Mouse (Mus musculus): Measurements from ENCODE around the gene Twf2.
"Not testable (repeated sequence)": the region's sequence is repeated elsewhere in the genome, so short reads cannot be mapped to it uniquely, and the experiment has no call there.

Gene Twf2

DNA sequence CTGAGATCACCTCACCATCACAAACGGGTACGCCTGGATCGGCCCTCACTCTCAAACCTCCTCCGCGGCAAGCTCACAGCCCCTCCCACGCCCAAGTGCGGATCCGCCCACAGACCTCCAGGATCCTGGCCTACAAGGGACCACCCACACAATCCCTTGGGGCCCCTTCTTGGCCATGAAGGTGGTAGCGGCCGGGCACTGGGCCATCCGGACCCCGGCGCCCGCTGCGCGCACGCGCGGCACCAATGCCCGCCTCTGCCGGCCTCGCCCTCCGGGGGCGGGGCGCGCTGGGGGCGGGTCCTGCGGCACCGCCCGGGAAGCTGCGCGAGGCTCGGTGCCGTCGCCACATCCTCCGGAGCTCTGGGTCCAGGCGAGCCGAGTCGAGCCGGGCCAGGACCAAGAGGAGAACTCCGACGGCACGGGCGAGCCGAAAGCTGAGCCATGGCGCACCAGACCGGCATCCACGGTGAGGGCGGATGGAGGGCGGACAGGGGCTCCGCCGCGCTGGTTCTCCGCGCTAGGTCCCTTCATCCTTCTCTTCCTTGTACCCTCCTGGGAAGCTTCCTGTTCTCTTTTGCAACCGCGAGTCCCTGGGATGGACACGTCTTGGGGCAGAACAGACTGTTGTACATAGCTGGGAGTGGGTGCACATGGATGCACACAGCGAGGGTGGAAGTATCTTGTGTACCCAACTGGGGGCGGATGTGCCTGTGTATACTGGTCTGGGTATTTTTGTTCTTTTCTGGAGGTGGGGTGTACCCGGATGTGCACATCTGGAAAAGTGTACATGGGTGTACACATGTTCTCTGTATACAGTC is at the start of gene Twf2:
TSS of gene Twf2 (plus strand) at position 290 of the 818 bp plus-strand sequence.
- DNase-seq, result peak; percentile 89 to 93

DNA sequence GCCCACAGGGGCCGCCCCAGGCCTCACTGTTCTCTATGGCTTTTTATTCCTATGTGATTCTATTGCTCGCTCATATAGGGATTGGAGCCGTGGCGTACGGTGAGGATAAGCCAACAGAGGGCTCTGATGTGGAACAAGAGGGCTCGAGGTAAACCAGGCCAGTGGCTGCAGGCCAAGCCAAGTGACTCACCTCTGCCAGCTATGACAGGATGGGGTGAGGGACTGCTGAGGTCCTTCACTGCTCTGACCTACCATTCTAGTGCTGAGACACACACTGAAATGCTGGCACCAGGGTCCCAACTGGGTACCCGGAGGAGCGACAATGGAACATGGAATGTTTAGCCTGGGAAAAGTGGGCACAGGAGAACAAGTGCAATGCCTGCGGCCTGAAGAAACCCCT is 48.8 kb upstream of the Twf2 start:
- DNase-seq, result no peak

DNA sequence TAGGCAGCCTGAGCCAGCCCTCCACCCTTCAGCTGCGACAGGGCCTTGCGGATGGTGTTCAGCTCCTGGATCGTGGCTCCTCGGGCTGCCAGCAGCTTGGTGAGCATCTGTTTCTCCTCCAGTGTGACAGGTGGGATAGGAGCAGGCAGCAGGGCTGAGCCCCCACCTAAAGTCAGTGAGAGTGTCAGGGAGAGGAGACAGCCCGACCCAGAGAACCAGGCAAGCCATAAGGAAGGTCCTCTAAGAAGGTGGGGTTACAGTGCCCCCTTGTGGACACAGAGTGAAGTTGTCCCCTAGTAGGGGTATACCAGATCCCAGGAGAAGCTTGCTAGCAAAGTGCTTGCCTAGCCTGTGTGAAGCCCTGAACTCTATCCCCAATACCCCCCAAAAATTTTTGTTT is 46.5 kb upstream of the Twf2 start:
- DNase-seq, result peak; percentile 76 to 77

DNA sequence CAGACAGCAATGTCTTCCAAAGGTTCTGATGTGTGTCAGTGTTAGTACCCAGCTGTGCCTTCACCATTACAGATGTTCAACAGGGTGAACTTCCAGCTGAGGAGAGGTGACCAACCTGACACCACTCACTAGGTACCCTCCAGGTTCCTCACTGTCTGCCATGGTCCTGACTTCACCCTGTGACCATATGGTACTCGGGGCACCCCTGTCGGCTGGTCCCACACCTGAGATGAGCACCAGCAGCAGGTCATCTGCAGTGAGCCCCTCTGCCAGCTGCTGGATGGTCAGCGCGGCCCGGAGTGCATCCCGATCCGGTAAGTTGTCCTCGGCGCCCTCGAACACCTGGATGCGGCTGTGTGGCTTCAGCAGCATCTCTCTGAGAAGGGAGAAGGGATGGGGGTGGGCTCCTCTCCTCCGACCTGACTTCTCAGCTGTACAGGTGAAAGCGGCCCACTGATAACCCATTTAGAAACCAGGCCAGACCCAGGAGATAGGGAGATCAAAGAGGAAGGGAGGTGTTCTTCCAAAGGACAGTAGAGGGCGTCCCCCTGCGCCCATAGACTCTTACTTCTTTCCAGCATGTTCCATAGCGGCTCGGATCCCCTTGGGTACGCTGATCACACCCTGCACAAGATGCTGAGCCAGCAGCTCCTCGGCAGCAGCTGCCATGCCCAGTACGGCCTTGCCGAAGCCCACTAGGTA is 45.8 kb upstream of the Twf2 start:
- no peak for DNase-seq

DNA sequence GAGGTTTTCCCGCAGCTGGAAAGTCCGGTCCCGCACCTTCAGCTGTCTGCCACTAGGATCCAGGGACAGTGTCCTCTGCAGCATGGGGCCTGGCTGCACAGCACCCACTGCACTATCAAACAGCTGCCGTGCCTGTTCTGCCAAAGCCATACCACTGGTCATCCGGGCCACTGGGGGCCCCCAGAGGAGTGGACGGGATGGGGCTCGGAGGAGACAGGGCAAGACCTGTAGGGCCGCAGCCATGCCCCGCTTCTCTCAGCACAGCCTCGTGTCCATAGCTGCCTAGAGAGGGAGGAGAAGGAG is 45.3 kb upstream of the Twf2 start:
- DNase-seq, result no peak

DNA sequence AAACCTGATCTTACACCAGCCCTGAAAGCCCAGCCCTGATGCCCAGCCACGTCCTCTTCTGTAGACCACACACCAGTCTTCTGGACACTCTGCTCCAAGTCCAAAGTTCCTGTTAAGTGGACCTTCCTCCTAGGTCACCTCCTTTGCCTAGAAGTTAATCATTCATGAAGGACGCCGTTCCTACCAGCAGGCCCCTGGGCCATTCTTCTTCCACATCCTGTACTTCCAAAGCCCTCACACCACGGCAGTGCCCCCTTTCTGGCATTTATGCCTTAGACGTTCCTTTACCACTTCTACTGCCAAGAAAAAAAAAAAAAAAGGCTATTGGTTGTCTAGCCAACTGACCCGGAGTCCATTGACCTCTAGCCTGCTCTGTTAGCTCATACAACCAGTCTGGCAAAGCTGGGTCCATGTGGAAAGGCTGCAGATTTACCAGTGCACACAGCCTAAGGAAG is 44.8 kb upstream of the Twf2 start, which contains the start of gene Glyctk:
TSS of gene Glyctk (minus strand) at position 102 of the 455 bp plus-strand sequence.
- no peak for DNase-seq

DNA sequence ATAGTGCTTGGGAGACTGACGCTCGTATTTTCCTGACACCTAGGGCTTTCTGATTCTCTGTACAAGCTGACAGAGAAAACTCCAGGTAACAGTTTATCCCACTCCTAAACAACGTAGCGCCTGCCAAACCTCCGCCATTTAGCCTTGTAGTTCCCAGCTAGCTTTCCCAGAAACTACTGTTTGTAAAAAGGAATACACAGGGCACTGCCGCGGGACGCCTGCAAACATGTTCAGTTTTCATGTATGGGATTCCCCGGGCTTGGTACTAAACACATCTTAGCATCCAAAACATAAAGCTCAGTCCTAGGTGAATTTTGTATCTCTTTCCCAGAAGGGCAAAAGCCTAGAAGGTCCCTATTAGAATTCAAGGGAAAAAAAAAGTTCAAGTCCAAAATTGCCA is 43.7 kb upstream of the Twf2 start:
- DNase-seq, result no peak

DNA sequence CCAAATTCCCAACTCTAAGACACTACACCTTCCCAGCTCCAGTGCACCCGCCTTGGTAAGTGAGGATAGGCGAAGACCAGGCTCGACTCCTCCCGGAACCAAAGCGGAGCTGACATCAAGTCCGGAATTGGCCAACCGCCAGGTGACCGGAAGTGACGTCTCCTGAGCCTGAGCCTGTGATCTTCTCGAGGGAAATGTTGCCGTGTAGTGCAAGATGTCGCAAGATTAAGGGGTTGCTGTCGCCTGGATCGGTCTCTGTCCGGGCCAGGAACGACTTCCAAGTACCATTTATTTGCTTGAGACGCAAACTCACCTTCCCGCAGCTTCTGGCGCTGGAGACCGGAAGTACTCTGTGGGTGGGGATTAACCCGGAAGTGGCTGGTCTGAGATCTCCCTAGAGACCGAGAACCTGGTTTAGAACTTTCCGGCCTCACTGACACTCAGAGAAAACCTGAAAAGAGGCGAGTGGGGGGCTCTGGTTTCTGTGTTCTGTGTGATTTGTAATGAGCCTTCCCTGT is 43.1 kb upstream of the Twf2 start:
- DNase-seq, result peak; percentile 85 to 87

DNA sequence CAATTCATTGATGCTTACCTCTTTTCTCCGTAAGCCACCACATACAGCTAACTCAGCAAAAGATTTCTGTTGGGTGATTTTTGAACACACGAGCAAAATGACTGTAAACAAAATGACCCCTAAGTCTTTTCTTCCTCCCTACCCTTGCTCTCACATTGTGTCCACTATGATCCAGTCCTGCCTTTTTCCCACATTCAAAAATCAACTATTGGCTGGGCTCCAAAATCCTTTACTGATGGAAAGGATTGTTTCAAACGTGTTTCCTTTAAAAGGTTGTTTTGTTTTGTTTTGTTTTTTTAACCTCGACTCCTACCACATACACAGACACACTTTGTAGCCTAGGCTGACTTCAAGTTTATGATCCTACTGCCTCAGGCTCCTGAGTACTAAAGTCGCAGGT is 42.5 kb upstream of the Twf2 start:
- DNase-seq, result no peak

DNA sequence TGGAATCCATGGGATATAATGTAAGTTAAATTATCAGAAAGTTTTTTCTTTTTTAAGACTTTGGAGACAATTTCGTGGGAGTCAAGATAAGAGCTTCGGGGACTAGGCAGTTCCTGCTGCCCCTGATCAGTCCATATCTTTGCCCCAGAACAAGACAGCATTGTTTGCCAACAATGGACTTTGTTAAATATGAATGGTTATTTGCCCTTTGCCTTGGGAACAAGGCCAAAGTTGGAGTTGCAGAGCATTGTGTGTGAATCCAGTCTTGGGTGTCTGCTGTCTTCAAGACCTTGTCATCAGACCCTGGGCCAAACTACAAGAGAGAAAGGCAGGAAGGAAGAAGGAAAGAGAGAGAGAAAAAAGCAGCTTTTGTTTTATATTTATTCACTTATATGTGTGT is 36.2 kb upstream of the Twf2 start:
- no peak for DNase-seq

DNA sequence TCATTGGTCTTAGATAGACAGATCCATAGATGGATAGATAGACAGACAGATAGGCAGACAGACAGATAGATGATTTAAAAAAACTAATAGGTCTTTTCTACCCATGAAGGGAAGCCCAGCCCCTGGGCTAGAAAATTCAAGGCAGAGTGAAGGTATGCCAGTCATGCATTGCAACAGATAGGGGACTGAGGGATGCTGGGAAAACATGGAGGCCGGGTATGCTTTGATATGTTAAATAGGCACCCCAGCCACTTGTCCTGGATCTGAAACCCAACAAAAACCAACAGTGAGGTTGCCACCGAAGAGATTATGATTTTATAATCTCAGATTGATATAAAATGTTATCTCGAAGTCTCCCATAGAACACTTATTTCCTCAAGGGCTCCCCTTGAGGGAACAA is 35.7 kb upstream of the Twf2 start:
- no peak for DNase-seq

DNA sequence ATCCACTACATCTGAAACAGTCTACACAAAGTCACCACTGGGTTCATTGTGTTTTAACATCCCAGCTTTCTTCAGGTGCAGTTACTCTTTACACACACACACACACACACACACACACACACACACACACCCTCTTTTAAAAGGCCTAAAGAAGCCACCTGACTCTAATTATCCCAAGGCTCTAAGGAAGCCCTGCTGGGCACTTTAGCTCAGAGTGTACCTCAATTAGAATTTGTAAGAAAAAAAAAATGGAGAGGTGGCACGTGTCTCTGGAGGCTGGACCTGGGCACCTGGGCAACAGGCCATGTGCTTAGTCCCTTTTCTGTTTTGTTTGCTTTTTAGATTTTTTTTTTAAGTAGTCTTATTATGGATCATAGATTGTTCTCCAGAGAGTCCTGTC is 35.2 kb upstream of the Twf2 start:
- DNase-seq, result no peak

DNA sequence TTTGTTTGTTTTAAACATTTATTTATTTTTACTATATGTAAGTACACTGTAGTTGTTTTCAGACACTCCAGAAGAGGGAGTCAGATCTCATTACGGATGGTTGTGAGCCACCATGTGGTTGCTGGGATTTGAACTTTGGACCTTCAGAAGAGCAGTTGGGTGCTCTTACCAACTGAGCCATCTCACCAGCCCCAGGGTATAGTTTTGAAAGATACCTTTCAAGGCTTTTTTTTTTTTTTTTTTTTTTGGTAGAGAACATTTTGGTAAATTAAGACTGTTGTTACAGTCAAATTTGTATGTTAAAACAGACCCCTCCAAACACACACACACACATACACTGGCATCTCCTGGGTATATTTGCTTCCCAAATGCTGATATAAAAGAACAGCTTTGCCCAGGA is 33.9 kb upstream of the Twf2 start:
- not testable (repeated sequence) for DNase-seq

DNA sequence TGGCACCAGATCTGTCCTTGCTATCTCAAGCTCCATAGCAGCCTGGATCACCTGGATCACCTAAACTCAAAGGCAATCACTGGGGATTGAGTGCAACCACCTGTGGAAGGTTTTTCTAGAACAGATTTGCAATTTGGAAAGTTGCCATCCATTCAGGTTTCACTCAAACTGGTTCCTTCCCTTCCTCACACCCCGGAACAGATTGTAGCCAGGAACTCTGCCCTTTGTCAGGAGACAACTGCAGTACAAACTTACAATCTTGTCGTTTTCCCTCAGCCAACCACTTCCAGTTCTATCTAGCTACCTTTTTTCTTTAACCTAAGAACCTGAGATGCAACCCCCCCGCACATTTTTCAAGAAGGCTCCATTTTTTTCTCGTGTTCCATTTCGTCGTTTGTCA is 33.0 kb upstream of the Twf2 start:
- no peak for DNase-seq

DNA sequence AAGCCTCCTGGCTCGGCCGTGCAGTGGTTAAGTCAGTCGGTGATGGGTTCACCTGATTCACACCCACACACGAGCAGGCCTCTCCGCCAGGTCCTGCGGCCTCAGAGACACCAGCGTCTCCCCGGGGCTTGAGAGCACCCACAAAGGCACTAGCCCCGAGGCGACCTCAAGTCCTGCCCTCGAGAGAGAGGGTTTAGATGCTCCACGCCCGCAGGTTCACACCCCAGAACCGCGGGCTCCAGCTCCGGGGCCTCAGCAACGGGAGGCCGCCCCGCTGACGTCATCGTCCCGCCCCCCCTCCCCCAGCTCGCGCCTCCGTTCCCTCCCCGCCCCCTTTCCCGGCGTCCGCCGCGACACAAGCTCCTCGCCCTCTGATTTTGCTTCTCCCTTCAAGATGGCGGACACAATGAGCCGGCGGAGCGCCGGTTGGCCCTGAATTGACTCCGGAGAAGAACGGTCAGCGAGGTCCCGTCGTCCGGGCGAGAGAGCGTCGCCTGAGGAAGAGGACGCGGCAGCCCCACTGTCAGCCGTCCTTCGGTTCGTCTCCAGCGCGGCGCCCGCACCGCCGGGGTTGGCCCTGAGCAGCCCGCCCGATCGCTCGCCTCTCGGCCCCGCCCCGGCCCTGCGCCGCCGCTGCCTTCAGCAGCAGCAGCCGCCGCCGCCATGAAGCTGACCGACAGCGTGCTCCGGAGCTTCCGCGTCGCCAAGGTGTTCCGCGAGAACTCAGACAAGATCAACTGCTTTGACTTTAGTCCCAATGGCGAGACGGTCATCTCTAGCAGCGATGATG is 32.2 kb upstream of the Twf2 start, which contains the start of gene Wdr82:
TSS of gene Wdr82 (plus strand) at position 373 of the 790 bp plus-strand sequence.
- DNase-seq, result peak; percentile 90 to 91

DNA sequence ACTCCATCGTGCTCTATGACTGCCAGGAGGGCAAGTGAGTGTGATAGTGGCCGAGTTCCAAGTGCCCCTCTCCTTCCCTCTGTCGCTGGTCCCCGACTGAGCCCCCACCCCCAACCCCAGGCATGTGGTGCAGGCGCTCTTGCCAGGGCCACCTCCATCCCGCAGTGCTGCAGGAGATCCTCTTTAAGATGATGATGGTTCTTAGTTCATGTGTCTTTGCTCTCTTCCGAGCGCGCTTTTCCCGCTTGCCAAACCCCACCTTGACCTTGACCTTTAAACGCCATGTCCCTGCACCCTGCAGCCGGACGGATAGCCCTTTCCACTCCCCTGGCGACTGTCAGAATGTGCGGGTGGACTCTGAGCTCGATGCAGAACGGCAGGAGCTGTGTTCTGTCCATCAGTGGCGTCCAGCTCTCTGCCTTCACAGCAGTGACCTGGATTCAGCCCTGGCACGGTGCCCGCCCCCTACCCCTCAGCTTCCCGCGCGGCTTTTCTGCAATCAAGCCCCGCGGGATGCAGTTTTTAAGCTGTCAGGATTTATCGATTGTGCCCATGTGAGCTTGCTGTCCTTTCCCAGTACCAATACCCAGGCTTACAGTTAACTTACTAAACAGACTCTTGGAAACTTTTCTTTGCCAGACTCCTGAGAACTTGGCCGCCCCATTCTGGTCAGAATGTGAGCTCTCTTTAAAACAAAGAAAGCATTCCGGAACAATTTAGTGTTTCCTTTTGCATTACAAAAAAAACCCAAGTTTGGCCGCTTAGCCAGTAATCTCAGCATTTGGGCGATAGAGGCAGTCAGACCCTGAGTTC is 31.4 kb upstream of the Twf2 start:
- DNase-seq, result no peak

DNA sequence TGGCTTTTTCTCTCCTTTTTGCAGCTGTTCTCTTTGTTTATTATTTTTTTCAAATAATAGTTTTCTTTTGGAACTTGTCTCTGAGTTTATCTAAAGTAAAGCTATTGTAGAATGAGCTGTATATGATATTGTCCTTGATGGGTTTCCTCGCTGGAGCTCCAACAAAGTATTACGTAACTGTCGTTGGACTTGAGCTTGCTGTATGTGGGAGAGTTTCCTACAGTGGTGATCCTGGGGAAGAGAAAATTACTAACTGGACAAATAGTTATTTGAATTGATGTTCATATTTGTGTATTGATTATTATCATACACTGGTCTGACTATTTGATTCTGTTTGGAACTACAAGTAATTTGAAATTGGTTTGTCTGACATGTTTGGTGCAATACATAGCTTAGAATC is 30.4 kb upstream of the Twf2 start:
- DNase-seq, result no peak

DNA sequence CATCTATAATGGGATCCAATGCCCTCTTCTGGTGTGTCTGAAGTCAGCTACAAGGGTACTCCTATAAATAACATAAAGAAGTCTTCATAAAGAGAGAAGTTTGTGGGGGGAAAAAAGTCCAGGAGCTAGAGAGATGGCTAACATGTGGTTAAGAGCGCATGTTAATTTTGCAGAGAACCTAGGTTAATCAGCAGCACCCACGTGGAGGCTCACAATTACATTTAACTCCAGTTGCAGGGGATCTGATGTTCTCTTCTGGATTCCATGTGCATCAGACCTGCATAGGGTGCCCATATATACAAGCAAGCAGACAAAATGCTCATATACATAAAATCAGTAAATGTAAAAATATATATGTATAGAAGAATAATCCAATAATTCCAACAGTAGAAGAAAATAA is 29.5 kb upstream of the Twf2 start:
- DNase-seq, result no peak

DNA sequence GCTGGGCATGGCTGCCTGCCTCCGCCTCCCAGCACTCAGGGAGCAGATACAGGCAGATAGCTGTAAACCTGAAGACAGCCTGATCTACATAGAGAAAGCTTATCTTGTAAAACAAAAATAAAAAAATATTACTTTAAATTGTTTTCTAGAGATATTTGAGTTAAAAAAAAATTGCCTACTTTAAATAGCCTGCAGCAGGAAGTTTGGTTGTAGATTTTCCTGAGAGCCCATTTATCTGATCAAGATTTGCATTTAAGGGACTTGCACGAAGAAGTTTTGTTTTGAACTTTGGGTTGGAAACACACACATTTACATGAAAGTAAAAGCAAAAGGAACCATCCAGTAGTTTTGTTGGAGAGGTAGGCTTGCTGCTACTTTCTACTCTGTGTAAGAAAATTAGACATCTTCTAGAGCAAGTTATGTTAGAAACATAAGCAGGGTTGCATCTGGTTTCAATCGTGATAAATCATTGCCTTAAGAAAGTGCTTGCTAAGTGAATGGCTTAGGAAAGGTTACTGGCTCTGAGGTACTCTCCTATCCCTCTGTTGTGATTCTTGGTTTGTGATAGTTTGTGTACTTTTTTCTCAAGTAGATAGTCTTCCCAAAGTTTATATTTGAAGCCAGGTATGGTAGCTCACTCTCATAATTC is 27.2 kb upstream of the Twf2 start:
- DNase-seq, result no peak

DNA sequence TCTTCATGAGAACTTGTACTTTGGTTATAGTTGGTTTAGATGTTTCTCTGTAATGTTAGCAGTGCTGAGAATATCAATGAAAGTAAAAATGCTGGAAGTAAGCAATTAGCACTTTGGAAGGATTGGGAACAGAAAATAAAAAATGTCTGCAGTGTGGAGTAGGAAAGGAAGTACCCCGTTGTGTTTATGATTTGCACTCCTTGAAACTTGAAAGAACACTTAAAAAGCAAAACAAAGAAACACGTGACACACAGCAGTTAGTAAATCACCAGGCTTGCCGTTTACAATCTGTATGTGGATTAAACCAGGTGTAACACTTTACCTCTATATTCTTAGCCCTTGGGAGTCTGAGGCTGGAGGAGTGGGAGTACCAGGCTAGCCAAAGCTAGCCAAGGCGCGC is 26.1 kb upstream of the Twf2 start:
- no peak for DNase-seq

DNA sequence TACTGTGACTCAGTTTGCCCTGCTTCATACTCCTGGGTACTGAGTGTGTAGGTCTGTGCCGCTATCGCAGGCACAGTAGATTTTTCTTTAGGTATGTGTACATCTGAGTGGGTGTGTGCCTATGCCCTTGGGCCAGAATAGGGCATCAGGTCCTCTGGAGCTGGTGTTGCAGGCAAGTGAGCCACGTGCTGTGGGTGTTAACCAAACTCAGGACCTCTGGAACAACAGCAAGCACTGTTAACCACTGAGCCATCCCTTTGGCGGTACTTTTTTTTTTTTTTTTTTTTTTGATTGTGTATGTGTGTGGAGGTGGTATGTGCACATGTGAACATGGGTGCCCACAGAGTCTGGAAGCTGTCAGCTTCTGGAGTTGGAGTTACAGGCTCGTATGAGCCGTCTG is 25.1 kb upstream of the Twf2 start:
- no peak for DNase-seq

DNA sequence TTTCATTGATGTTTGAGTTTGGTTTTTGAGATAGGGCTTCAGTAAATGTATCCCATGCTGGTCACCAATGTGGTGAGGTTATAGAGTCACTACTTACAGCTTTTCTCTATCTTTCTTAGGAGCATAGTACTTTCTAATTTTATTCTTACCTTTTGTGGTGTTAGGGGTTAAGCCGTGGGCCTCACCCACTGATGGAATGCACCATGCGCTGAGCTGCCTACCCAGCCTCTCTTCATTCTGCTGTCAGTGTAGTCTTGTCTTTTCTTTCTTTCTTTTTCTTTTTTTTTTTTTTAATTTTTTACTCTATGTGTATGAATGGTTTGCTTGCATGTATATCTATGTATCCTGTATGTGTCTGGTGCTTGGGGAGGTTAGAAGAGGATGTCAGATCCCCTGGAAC is 23.5 kb upstream of the Twf2 start:
- no peak for DNase-seq
